Mouse (Mus musculus) hindbrain, embryonic 15.5 days (tissue): ENCODE measurements around the gene Rptor. TPM values are rescaled to one million over a fixed set of nuclear protein-coding genes. Genes with fewer than 3 reads are reported as not detected.
A peak's percentile ranks its signal among the peaks of the same experiment; 100 is the strongest.

ENCODE experiments used
- ATAC-seq: fragments of 200-750 bp; cut with Nextera tagmentation; 2 replicates; pipeline ENCODE4 v1.8.0; 2017; ENCODE audit warnings: low read depth, moderate number of reproducible peaks, moderate TSS enrichment; ENCODE audit not compliant: low FRiP score
- H3K27ac ChIP-seq: fragments of 300-500 bp; sonication (generic); replicated peaks from 2 replicates; pipeline ENCODE4 v1.5.1; 2015; ENCODE audit warnings: mild to moderate bottlenecking, inconsistent platforms
- H3K27me3 ChIP-seq: fragments of 300-500 bp; sonication (generic); 2 replicates; pipeline ENCODE4 v1.6.1; 2015; ENCODE audit warnings: control low read depth, inconsistent platforms
- H3K36me3 ChIP-seq: fragments of 300-500 bp; sonication (generic); 2 replicates; pipeline ENCODE4 v1.6.1; 2015; ENCODE audit warnings: control low read depth, inconsistent platforms
- H3K4me1 ChIP-seq: fragments of 300-500 bp; sonication (generic); replicated peaks from 2 replicates; pipeline ENCODE4 v1.6.1; 2015; ENCODE audit warnings: control low read depth, inconsistent platforms
- H3K4me2 ChIP-seq: fragments of 300-500 bp; sonication (generic); 2 replicates; pipeline ENCODE4 v1.6.1; 2015; ENCODE audit warnings: moderate library complexity, mild to moderate bottlenecking, inconsistent platforms
- H3K4me3 ChIP-seq: fragments of 300-500 bp; sonication (generic); 2 replicates; pipeline ENCODE4 v1.5.1; 2015; ENCODE audit warnings: mild to moderate bottlenecking, inconsistent platforms
- H3K9ac ChIP-seq: fragments of 300-500 bp; sonication (generic); 2 replicates; pipeline ENCODE4 v1.6.1; 2015; ENCODE audit warnings: inconsistent platforms
- H3K9me3 ChIP-seq: fragments of 300-500 bp; sonication (generic); 2 replicates; pipeline ENCODE4 v1.6.1; 2016; ENCODE audit warnings: control low read depth, inconsistent platforms
- WGBS: fragments of 180-500 bp; shearing (Covaris S2); methylation state at CpG from one replicate; pipeline ENCODE4 v1.1.7; 2015; 5-methylcytosine and 5-hydroxymethylcytosine counted together
- polyA plus RNA-seq: library from polyadenylated mRNA; unstranded; fragments of >200 nt; fragmentation: Nextera tagmentation; extraction: Ambion mirVana; gene quantifications from 2 replicates; pipeline ENCODE4 v1.2.1, GENCODE M21; 2015

Rptor gene
- 12.7 and 13.3 TPM in 2 replicates for polyA plus RNA-seq

DNA sequence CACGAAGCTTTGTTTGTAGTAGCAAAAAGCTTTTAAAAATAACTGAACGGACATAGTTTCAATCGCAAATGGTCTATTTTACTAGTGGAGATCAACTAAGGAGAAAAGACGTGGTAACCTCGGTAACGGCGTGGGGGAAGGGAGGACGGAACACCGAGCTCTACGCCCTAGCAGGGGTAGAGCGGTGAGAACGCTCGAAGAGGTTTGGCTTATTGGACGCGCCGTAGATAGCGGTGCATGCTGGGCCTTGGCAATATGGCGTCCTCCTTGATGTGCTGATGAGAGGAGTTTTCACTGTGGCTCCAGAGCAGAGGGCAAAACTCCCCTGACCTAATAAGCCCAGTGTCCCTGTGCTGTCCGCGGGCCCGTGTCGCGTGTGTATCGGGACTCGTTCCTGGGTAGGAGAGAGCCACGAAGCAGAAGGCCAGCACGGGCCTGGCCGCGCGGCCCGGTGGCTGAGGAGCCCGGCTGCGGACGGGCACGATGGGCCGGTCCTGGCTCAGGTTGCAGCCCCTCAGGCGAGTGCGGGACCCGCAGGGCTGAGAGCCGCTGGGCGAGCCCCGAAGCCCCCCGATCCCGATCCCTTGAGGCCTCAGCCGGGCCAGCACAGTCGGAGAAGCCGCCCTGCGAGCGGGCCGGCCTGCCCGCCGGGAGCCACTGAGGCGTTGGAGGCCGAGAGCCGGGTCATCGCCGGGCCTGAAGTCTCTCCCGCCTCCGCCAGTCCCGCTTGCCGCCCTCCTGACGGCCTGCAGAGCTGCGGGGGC is at the start of gene Rptor:
Gene Rptor, plus strand, starts transcription at position 143 of the 764 bp plus-strand sequence.
- Histone ChIP-seq H3K4me3 (peak within 1 kb of the TSS; percentile 98), H3K4me1 (peaks cover 20% of the 10 kb centered on the region), H3K4me2 (peak within 1 kb of the TSS; percentile 88), H3K36me3 (0 out of 2 replicates have a peak, but pooled peaks cover 4% of the 10 kb centered on the region), H3K9ac (peak within 1 kb of the TSS; percentile 94), H3K27ac (peak within 1 kb of the TSS; percentile 90), H3K9me3 (no peaks in the 10 kb centered on the region), H3K27me3 (no peaks in the 10 kb centered on the region)
- peak; percentile 98 for ATAC-seq
- WGBS = under 1% methylated on average over 63 of the region's 63 CpGs

DNA sequence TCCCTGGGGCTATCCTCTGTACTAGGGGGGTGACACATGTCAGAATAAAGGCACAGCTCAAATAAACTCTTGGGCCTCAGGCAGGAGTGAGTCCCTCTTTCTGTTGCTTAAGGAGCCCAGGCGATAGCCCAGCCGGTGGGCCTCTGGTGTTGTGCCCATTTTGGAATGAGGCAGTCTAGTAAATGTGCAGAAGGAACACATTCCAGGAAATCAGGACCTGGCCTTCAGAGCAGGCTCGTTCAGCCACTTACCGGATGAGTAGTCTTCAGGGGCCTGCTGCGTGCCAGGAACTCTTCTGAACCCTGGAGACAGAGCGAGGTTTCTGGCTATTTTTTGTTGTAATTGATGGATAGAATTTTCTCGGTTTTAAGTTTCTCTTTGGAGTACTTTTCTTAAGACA is 48.0 kb upstream of the Rptor start:
- WGBS = 77% methylated on average over 7 of the region's 7 CpGs
- Histone ChIP-seq H3K27ac (no peak overlapping the region), H3K9me3 (no peaks in the 10 kb centered on the region), H3K4me1 (peaks cover 52% of the 10 kb centered on the region), H3K27me3 (no peaks in the 10 kb centered on the region), H3K36me3 (no peaks in the 10 kb centered on the region), H3K9ac (no peak overlapping the region), H3K4me2 (no peak overlapping the region), H3K4me3 (no peak overlapping the region)
- ATAC-seq = no peak

DNA sequence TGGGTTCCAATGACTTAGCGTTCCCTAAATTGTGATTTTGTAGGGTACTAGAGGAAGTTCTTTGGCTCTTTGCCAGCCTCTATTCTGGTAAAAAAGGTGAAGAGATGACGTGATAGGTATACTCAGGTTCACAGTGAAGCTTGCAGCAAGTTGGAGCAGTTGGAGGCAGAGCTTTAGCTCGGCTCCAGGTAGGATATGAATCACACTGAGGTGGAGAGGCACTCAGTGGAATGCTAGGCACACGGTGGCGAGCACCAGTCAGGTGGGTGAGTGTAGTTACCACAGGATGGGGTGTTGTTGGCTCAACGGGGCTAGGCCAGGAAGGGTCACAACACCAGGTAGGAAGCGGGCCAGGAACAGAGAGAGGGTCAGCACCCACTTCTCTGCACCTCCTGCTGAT is 47.5 kb upstream of the Rptor start:
- Histone ChIP-seq H3K27me3 (no peaks in the 10 kb centered on the region), H3K9ac (no peak overlapping the region), H3K9me3 (no peaks in the 10 kb centered on the region), H3K4me1 (peaks cover 52% of the 10 kb centered on the region), H3K4me3 (no peak overlapping the region), H3K4me2 (no peak overlapping the region), H3K36me3 (no peaks in the 10 kb centered on the region), H3K27ac (no peak overlapping the region)
- no peak for ATAC-seq
- 84% methylated on average over 7 of the region's 7 CpGs for WGBS

DNA sequence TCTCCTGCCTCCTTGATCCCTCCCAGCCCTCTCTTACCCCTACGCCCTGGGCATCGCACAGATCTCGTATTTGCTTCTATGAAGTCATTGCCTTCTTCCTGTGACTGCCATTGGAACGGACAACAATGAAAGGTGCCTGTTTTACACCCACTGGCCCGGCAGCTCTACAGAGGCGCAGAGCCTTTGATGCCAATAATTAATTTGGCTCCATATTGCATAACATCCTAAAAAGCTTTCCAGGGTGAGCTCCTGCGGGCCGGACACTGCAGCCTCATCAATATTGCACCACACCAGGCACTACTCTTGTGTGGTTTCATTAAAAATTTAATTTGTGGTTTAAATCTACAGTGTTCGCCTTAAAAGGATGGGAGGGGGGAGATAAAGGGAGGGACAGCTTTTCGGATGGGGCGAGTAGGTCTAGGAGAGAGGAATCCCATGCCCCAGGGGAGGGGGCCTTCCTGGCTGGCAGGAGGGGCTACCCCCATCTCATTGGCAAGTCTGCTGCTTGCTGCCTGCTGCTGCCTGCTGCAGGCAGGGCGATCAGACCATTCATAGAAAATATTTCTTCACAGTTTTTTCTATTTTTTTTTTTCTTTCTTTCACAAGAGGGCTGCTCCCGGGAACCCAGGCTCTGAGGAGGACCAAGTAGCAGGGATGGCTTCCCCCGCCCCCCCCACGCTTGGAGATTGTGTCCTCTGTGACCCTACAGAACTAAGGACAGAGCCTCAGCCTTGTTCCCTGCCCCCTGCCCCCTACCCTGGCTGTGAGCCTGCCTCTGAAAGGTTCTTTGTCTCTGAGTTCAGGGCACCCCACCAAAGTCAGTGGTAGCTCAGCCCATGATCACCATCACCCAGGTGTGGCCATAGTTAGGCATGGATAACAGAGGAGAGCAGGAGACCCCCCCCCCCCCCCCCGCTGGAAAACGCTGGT is 44.5 kb upstream of the Rptor start:
- no peaks in the 10 kb centered on the region for H3K36me3 ChIP-seq
- peaks cover 5% of the 10 kb centered on the region; the same call in 1 of the 2 replicates for H3K27me3 ChIP-seq
- peak; percentile 63; the same call in 1 of the 2 replicates for ATAC-seq
- peak overlapping the region; percentile 28 for H3K4me2 ChIP-seq
- peak overlapping the region; percentile 79 for H3K27ac ChIP-seq
- WGBS = 13% methylated on average over 15 of the region's 17 CpGs
- H3K9me3 ChIP-seq = no peaks in the 10 kb centered on the region
- H3K4me1 ChIP-seq = peaks cover 36% of the 10 kb centered on the region
- no peak overlapping the region for H3K4me3 ChIP-seq
- H3K9ac ChIP-seq = no peak overlapping the region

DNA sequence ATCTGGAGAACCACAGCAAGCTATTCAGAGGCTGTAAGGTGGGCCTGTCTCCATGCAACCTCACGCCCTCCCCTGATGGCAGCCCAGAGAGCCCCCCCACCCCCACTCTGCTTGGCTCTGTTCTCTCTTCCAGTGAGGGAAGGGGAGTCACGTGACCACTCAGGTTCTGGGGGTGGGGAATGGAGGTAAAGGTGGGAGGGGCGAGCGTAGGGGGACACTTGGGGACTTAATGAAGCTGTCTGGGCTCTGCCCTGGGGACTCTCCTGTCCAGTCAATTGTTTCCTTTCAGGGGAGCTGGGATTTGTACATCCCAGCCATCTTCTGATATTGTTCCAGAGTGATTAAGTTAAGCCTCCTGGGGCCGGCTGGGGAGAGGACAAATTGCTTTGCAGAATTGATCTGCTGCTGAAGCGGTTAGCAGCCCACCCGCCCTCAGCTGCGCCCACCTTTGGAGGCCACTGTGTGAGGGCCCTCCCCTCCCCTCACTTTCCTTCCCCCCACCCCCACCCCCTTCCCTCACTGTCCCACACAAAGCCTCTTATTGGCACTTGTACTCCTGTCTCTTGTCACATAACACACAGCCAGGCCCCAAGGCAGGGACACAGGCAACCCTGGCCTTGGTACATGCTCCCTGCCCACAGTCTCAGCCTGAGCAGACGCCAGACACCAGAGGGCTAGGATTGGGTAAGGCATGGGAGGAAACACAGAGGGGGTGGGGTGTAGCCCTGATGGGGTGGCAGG is 43.7 kb upstream of the Rptor start:
- 9% methylated on average over 9 of the region's 9 CpGs for WGBS
- no peaks in the 10 kb centered on the region for H3K36me3 ChIP-seq
- H3K4me2 ChIP-seq = peak overlapping the region; percentile 28
- peak; percentile 62 for ATAC-seq
- peak overlapping the region; percentile 79 for H3K27ac ChIP-seq
- no peaks in the 10 kb centered on the region for H3K9me3 ChIP-seq
- no peak overlapping the region for H3K4me3 ChIP-seq
- peaks cover 37% of the 10 kb centered on the region for H3K4me1 ChIP-seq
- H3K9ac ChIP-seq = no peak overlapping the region
- peaks cover 5% of the 10 kb centered on the region; the same call in 1 of the 2 replicates for H3K27me3 ChIP-seq

DNA sequence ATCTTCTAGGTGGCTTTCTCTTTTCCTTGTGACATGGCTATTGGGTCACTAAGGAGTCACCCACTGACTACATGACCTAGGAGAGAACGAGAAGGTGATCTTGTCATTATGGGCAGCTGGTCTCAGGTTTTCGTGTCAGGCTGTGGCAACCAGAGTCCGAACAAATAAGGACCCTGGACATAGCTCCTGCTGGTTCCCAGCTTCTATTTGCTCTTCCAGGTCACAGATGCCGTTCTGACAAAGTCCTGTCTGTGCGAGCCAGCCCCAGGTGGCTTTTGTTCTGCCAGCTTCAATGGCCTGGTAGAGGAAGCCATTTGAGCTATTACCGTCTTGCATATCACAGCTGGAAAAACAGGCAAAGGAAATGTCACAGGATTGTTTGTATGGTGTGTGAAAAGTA is 40.4 kb upstream of the Rptor start:
- no peak overlapping the region for H3K4me3 ChIP-seq
- 24% methylated on average over 6 of the region's 6 CpGs for WGBS
- no peak overlapping the region for H3K4me2 ChIP-seq
- H3K27me3 ChIP-seq = peaks cover 5% of the 10 kb centered on the region; the same call in 1 of the 2 replicates
- ATAC-seq = no peak
- H3K9me3 ChIP-seq = no peaks in the 10 kb centered on the region
- H3K36me3 ChIP-seq = no peaks in the 10 kb centered on the region
- H3K9ac ChIP-seq = no peak overlapping the region
- peaks cover 48% of the 10 kb centered on the region for H3K4me1 ChIP-seq
- H3K27ac ChIP-seq = no peak overlapping the region

DNA sequence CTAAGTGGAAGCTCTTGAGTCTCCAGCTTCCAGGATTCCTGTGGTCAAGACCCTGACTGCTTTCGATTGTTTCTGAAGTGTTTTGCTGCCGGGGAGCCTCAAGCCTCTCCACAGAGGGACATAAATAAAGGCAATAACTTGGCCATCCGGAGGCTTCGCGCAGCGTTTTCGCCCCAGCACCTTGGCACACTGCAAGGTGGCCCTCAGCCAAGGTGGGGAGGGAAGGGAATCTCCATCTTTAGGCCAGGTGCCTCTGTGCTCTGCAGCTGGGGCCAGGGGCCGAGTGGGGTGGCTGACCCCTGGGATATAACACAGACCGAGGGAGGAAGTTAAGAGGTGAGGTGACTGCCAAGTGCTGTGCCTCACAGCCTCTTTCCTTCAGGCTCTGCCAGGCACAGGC is 39.5 kb upstream of the Rptor start:
- H3K36me3 ChIP-seq = no peaks in the 10 kb centered on the region
- H3K27ac ChIP-seq = no peak overlapping the region
- peaks cover 40% of the 10 kb centered on the region for H3K4me1 ChIP-seq
- no peak overlapping the region for H3K4me3 ChIP-seq
- H3K9me3 ChIP-seq = no peaks in the 10 kb centered on the region
- no peak overlapping the region for H3K4me2 ChIP-seq
- peaks cover 5% of the 10 kb centered on the region; the same call in 1 of the 2 replicates for H3K27me3 ChIP-seq
- 67% methylated on average over 9 of the region's 9 CpGs for WGBS
- no peak for ATAC-seq
- H3K9ac ChIP-seq = no peak overlapping the region

DNA sequence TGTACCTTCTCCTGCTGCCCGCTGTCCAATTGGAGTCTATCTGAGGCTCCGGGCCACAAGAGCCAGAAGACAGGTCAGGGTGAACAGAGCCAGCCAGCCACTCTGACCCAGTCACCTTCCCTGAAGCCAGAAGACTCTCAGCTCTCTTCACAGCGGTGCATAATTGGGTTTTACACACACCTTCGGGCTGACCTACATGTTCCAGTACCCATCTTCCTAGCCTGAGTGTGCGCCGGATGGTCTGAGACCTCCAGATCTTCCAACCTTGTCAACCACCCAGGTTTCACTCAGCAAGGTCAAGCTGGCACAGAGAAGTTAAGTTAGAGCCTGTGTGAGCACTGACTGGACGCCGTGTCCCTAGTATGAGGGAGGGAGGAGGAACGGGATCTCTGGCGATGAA is 38.3 kb upstream of the Rptor start:
- Histone ChIP-seq H3K9ac (no peak overlapping the region), H3K27ac (no peak overlapping the region), H3K4me3 (no peak overlapping the region), H3K4me2 (no peak overlapping the region), H3K36me3 (no peaks in the 10 kb centered on the region), H3K27me3 (peaks cover 5% of the 10 kb centered on the region; the same call in 1 of the 2 replicates), H3K4me1 (peaks cover 27% of the 10 kb centered on the region), H3K9me3 (no peaks in the 10 kb centered on the region)
- 84% methylated on average over 10 of the region's 10 CpGs for WGBS
- ATAC-seq = no peak

DNA sequence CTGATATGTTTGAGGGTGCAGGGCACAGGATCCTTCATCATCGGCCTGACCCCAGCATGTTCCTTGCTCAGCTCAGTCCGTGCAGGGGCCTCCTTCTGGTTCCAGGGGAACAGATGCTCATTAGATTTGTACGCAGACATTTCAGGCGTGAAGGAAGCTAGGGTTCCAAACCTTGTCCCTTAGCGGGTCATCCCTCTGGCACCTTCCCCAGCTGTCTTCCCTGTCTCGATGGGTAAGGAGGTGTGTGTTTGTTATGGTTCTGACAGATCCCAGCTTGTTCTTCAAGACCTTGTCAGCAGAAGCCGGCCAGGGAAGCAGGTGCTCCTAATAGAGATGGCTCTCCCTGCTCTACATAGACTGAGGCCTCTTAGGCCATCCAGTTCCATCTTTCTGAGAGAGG is 37.7 kb upstream of the Rptor start:
- Histone ChIP-seq H3K9me3 (no peaks in the 10 kb centered on the region), H3K4me1 (peaks cover 21% of the 10 kb centered on the region), H3K9ac (no peak overlapping the region), H3K36me3 (no peaks in the 10 kb centered on the region), H3K27me3 (peaks cover 5% of the 10 kb centered on the region; the same call in 1 of the 2 replicates), H3K27ac (peak overlapping the region; percentile 47; the same call in 1 of the 2 replicates), H3K4me2 (no peak overlapping the region), H3K4me3 (no peak overlapping the region)
- 47% methylated on average over 7 of the region's 7 CpGs for WGBS
- ATAC-seq = no peak

DNA sequence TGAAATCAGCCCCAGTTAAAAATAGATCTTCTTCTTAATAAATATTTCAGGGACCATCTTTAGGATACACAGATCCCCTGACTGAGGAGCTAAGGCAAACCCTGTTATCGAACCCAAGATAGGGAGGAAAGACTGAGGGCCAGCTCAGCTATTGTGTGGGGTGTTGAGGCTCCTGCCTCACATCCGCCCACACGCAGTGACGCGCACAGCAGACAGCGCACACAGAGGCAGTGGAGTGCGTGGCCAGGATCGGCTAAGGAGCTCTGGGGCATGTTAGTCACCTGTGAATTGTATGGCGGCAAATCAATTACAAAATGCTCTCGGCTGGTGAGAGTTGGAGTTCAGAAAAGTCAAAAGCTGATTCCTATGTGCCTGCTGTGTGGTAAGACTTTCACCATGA is 37.0 kb upstream of the Rptor start:
- Histone ChIP-seq H3K9ac (no peak overlapping the region), H3K4me3 (no peak overlapping the region), H3K27me3 (peaks cover 2% of the 10 kb centered on the region; the same call in 1 of the 2 replicates), H3K4me2 (0 out of 2 replicates have a peak overlapping the region, but pooled peaks have one; percentile 6), H3K9me3 (no peaks in the 10 kb centered on the region), H3K36me3 (no peaks in the 10 kb centered on the region), H3K4me1 (peaks cover 21% of the 10 kb centered on the region), H3K27ac (peak overlapping the region; percentile 47; the same call in 1 of the 2 replicates)
- 32% methylated on average over 10 of the region's 10 CpGs for WGBS
- peak; percentile 50; the same call in 1 of the 2 replicates for ATAC-seq

DNA sequence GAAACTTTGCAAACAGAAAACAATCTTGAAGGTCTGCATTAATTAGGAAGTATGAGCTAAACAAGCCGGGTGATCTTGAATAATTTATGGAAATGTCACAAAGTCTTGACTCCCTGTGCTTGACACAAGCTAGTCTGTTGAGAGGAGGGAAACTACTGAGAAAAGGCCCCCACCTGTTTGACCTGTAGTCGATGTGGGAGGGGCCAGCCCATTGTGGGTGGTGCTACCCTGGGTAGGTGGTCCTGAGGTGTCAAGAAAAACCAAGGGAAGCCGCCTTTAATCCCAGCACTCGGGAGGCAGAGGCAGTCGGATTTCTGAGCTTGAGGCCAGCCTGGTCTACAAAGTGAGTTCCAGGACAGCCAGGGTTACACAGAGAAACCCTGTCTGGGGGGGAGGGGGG is 36.5 kb upstream of the Rptor start:
- Histone ChIP-seq H3K4me2 (no peak overlapping the region), H3K27me3 (peaks cover 2% of the 10 kb centered on the region; the same call in 1 of the 2 replicates), H3K9ac (no peak overlapping the region), H3K9me3 (no peaks in the 10 kb centered on the region), H3K36me3 (no peaks in the 10 kb centered on the region), H3K27ac (no peak overlapping the region), H3K4me1 (peaks cover 21% of the 10 kb centered on the region), H3K4me3 (no peak overlapping the region)
- 50% methylated on average over 5 of the region's 5 CpGs for WGBS
- ATAC-seq = no peak
